Mouse (Mus musculus) neural tube, embryonic 11.5 days (tissue): ENCODE measurements around the gene P4hb. TPM values are rescaled to one million over a fixed set of nuclear protein-coding genes. Genes with fewer than 3 reads are reported as not detected.

Experiments used
- ATAC-seq: fragments of 200-750 bp; cut with Nextera tagmentation; 2 replicates; pipeline ENCODE4 v1.8.0; 2017; ENCODE audit warnings: moderate number of reproducible peaks, mild to moderate bottlenecking, moderate TSS enrichment, moderate library complexity; ENCODE audit not compliant: insufficient read depth, low FRiP score, low TSS enrichment
- DNase-seq: peaks from one replicate; pipeline ENCODE4 v3.0.0-alpha.2; 2015; ENCODE audit warnings: low spot score
- H3K27ac ChIP-seq: fragments of 300-500 bp; sonication (generic); 2 replicates; pipeline ENCODE4 v1.5.1; 2014; ENCODE audit warnings: low read depth, mild to moderate bottlenecking, low read length
- H3K27me3 ChIP-seq: fragments of 300-500 bp; sonication (generic); 2 replicates; pipeline ENCODE4 v1.6.1; 2014; ENCODE audit warnings: mild to moderate bottlenecking, low read length, mixed read lengths; ENCODE audit not compliant: control insufficient read depth, insufficient read depth
- H3K36me3 ChIP-seq: fragments of 300-500 bp; sonication (generic); 2 replicates; pipeline ENCODE4 v1.6.1; 2014; ENCODE audit warnings: mild to moderate bottlenecking, low read length, moderate library complexity, mixed read lengths; ENCODE audit not compliant: control insufficient read depth, insufficient read depth
- H3K4me1 ChIP-seq: fragments of 300-500 bp; sonication (generic); 2 replicates; pipeline ENCODE4 v1.6.1; 2014; ENCODE audit warnings: low read length, mixed read lengths; ENCODE audit not compliant: control insufficient read depth, insufficient read depth
- H3K4me2 ChIP-seq: fragments of 300-500 bp; sonication (generic); 2 replicates; pipeline ENCODE4 v1.6.1; 2014; ENCODE audit warnings: low read depth, mild to moderate bottlenecking, moderate library complexity
- H3K4me3 ChIP-seq: fragments of 300-500 bp; sonication (generic); 2 replicates; pipeline ENCODE4 v1.5.1; 2014; ENCODE audit warnings: low read depth, low read length
- H3K9ac ChIP-seq: fragments of 300-500 bp; sonication (generic); 2 replicates; pipeline ENCODE4 v1.6.1; 2014; ENCODE audit warnings: mild to moderate bottlenecking, low read length
- H3K9me3 ChIP-seq: fragments of 300-500 bp; sonication (generic); 2 replicates; pipeline ENCODE4 v1.6.1; 2016; ENCODE audit warnings: low read length; ENCODE audit not compliant: control insufficient read depth
- WGBS: fragments of 180-500 bp; shearing (Covaris S2); extraction: QIAGEN DNeasy Blood & Tissue Kit; methylation state at CpG from one replicate; pipeline ENCODE4 v1.1.7; 2014; 5-methylcytosine and 5-hydroxymethylcytosine counted together
- polyA plus RNA-seq: library from polyadenylated mRNA; unstranded; fragments of >200 nt; fragmentation: Nextera tagmentation; extraction: Ambion mirVana; gene quantifications from 2 replicates; pipeline ENCODE4 v1.2.1, GENCODE M21; 2014

The P4hb gene
- polyA plus RNA-seq: 562 and 566 TPM in 2 replicates

DNA sequence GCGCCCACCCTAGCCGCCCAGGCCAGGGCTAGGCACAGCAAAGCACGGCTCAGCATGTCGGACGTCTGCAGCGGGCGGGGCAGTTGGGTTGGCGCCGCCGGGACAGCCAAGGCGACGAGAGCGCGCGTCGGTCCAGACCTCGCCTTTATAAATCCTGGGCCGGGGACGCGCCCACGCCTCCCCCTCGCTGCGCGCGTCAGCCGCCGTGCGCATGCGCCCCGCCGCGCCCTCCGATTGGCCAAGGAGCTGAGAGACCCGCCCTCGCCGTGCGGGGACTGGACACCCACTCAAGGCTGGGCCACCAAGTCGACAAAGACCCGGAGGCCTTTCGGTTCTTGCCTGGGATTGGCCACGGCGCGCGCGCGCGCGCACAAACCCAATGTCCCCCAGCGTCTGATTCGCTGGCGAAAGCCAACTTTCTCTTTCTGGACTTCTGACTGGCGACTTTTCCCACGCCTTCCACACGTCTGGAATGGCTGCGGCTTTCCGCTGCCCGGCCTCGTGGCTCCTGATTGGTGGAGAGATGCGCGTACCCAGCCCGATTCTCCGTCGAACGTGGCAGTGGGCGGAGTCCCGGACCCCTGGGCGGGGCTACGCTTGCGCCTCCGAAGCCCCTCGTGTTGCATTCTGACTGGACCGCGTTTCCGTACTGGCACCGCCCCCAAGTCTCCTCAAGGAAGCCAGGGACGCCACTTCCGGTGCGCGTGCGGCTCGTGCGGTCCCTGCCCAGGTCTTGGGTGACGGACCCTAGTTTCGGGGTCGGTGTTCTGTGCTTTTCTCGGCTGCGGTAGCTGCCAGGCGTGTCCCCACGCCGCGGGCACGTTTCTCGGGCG, at the start of gene P4hb:
P4hb (minus strand) TSS at position 502 of the 833 bp plus-strand sequence.
- Histone ChIP-seq H3K9me3 (no peaks in the 10 kb centered on the region), H3K27me3 (no peaks in the 10 kb centered on the region), H3K9ac (peak within 1 kb of the TSS; percentile 90), H3K27ac (peak within 1 kb of the TSS; percentile 80), H3K4me3 (peak within 1 kb of the TSS; percentile 90), H3K4me1 (peaks cover 15% of the 10 kb centered on the region), H3K4me2 (peak within 1 kb of the TSS; percentile 92), H3K36me3 (peaks cover 22% of the 10 kb centered on the region)
- under 1% methylated on average over 91 of the region's 94 CpGs for WGBS
- DNase-seq: peak; percentile 100
- ATAC-seq: peak; percentile 95

DNA sequence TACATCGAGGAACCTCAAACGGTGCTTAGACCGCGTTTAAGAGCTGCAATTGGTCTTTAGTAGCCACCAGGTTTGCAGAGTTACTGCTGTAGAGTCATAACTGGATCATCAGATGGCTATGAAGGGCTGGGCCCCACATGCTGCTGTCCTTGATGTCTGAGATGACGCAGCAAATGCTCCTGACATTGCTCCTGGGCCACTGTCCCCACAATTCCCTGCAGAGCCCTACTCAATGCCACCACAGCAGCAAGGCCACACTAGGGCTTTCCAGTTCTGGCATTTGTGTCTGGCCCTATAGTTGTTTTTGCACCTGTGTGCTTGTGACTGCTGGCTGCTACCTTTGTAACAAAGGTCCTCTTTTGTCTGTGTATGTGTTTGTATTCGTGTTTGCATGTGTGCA, 49.8 kb upstream of the P4hb start:
- no peak for ATAC-seq

DNA sequence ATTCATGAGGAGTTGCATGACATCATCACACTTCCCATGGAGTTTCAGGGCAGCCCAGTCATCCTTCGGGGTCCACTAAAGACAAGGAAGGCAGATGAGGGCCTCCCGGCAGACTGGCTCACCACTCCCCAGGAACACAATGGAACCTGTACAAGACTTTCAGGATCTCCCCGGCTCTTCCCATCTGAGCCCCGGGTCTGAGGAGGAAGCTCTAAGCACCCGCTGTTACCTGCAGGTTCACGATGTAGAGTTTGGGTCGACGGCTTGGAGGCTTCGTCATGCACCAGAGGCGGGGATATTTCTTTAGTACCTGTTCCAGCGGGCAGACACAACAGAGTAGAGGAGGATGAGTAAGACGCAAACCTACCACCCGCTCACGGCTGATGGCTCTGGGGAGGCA, 47.1 kb upstream of the P4hb start:
- H3K36me3 ChIP-seq: peaks cover 12% of the 10 kb centered on the region
- 97% methylated on average over 14 of the region's 14 CpGs for WGBS
- no peak for ATAC-seq

More for the DNA sequence above, 49.8 kb upstream of the P4hb start:
- H3K4me3 ChIP-seq: no peak overlapping the region
- H3K36me3 ChIP-seq: peaks cover 14% of the 10 kb centered on the region
- H3K4me2 ChIP-seq: no peak overlapping the region
- peaks cover 9% of the 10 kb centered on the region for H3K4me1 ChIP-seq
- no peak for DNase-seq
- H3K9me3 ChIP-seq: no peaks in the 10 kb centered on the region
- no peak overlapping the region for H3K27ac ChIP-seq
- no peak overlapping the region for H3K9ac ChIP-seq
- H3K27me3 ChIP-seq: no peaks in the 10 kb centered on the region
- WGBS: 92% methylated on average over 6 of the region's 6 CpGs

DNA sequence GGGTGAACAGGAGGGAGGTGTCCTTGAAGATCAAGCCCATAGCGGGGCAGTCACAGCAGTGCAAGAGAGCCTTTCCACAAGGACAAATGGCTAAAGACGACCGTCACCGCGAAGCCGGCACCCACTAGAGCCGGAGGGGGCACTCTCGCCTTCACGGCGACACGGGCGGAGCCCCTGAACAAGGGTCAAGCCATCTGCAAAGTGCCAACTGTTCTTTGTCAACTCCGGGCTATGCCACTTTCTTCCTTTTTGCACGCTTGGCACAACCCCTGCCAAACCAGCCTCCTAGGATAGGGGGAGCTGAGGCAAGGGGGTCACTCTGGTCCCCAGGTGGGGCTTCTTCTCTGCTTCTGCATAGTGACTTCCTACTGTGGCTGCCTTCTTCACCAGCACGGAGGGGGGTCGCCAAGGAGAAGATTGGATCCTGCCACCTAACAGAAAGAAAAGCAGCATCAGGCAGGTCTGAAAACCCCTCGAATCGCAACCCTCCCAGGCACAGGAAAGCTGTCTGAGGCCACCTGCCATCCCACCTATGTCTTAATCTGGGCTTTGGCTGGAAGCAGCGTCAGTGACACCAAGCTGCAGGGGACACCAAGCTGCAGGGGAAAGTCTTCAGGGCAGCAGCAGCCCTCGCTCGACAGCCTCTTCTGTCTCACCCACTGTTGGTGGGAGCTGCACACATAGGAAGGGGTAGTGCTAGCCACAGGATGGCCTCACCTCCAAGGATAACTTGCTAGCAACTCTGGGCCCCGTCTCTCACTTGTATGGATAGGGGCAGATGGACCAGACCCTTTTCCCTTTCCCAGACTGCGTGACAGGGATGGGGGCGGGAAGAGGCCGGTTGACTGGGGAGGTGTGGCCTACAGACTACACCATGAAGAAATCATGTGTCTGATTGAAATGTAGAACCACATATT, 45.8 kb upstream of the P4hb start:
- H3K4me1 ChIP-seq: peaks cover 11% of the 10 kb centered on the region
- no peak overlapping the region for H3K4me2 ChIP-seq
- H3K27ac ChIP-seq: no peak overlapping the region
- no peaks in the 10 kb centered on the region for H3K9me3 ChIP-seq
- no peak overlapping the region for H3K9ac ChIP-seq
- DNase-seq (no peak), ATAC-seq (no peak)
- peaks cover 12% of the 10 kb centered on the region for H3K36me3 ChIP-seq
- WGBS: 94% methylated on average over 25 of the region's 25 CpGs
- H3K27me3 ChIP-seq: no peaks in the 10 kb centered on the region
- no peak overlapping the region for H3K4me3 ChIP-seq

More for the DNA sequence above, 47.1 kb upstream of the P4hb start:
- Histone ChIP-seq H3K27ac (no peak overlapping the region), H3K9me3 (no peaks in the 10 kb centered on the region), H3K4me1 (peaks cover 16% of the 10 kb centered on the region), H3K27me3 (no peaks in the 10 kb centered on the region), H3K9ac (no peak overlapping the region), H3K4me2 (no peak overlapping the region), H3K4me3 (no peak overlapping the region)
- no peak for DNase-seq

GRCm38 (mm10) chr11:120617519-120618112, 44.6 kb upstream of the P4hb start, which contains the start of gene Pcyt2:
Gene Pcyt2 (minus strand): TSS chr11:120617936.
- peak; percentile 93 for ATAC-seq
- Histone ChIP-seq H3K9me3 (no peaks in the 10 kb centered on the region), H3K27ac (peak within 1 kb of the TSS; percentile 60; the same call in 1 of the 2 replicates), H3K4me1 (peaks cover 9% of the 10 kb centered on the region), H3K4me3 (peak within 1 kb of the TSS; percentile 81), H3K27me3 (no peaks in the 10 kb centered on the region), H3K9ac (peak within 1 kb of the TSS; percentile 80), H3K4me2 (peak within 1 kb of the TSS; percentile 94), H3K36me3 (peaks cover 12% of the 10 kb centered on the region)
- under 1% methylated on average over 56 of the region's 56 CpGs for WGBS
- DNase-seq: peak; percentile 93

GRCm38 (mm10) chr11:120616617-120617294, 43.7 kb upstream of the P4hb start:
- H3K36me3 ChIP-seq: peaks cover 12% of the 10 kb centered on the region
- H3K27ac ChIP-seq: 0 out of 2 replicates have a peak overlapping the region, but pooled peaks have one; percentile 60
- DNase-seq: no peak
- WGBS: 62% methylated on average over 4 of the region's 4 CpGs
- H3K4me2 ChIP-seq: peak overlapping the region; percentile 94
- peaks cover 9% of the 10 kb centered on the region for H3K4me1 ChIP-seq
- peak overlapping the region; percentile 80 for H3K9ac ChIP-seq
- H3K9me3 ChIP-seq: no peaks in the 10 kb centered on the region
- ATAC-seq: no peak
- peak overlapping the region; percentile 81 for H3K4me3 ChIP-seq
- no peaks in the 10 kb centered on the region for H3K27me3 ChIP-seq

- ATAC-seq: no peak
- Histone ChIP-seq H3K4me2 (no peak overlapping the region), H3K9me3 (no peaks in the 10 kb centered on the region), H3K4me1 (peaks cover 9% of the 10 kb centered on the region), H3K9ac (peak overlapping the region; percentile 18), H3K4me3 (no peak overlapping the region), H3K27ac (no peak overlapping the region), H3K36me3 (peaks cover 16% of the 10 kb centered on the region), H3K27me3 (no peaks in the 10 kb centered on the region)
- no peak for DNase-seq
- WGBS: 96% methylated on average over 11 of the region's 11 CpGs
These were observed 42.7 kb upstream of the P4hb start for GRCm38 (mm10) chr11:120615606-120616203.
